Mouse (Mus musculus): ENCODE measurements around the gene Dnajc8.

Gene Dnajc8

GRCm38 (mm10) chr4:132535406-132536121 lies at the start of gene Dnajc8:
Dnajc8 (plus strand) TSS chr4:132535550.
- in situ Hi-C loops (cut with MboI, MseI), result no loop called here

- in situ Hi-C loops (cut with MboI, MseI), result no loop called here
These were observed 46.8 kb upstream of the Dnajc8 start for GRCm38 (mm10) chr4:132488521-132488920.

GRCm38 (mm10) chr4:132488976-132489375 lies 46.4 kb upstream of the Dnajc8 start:
- in situ Hi-C loops (cut with MboI, MseI), result no loop called here

- in situ Hi-C loops (cut with MboI, MseI), result no loop called here
These were observed 44.9 kb upstream of the Dnajc8 start for GRCm38 (mm10) chr4:132490273-132491010.

- in situ Hi-C loops (cut with MboI, MseI), result no loop called here
These were observed 44.3 kb upstream of the Dnajc8 start for GRCm38 (mm10) chr4:132491057-132491456.

GRCm38 (mm10) chr4:132491748-132492147 lies 43.6 kb upstream of the Dnajc8 start:
- in situ Hi-C loops (cut with MboI, MseI), result no loop called here

GRCm38 (mm10) chr4:132492178-132493060 lies 42.9 kb upstream of the Dnajc8 start:
- in situ Hi-C loops (cut with MboI, MseI), result no loop called here

- in situ Hi-C loops (cut with MboI, MseI), result no loop called here
These were observed 41.0 kb upstream of the Dnajc8 start for GRCm38 (mm10) chr4:132494271-132494918.

- in situ Hi-C loops (cut with MboI, MseI), result no loop called here
These were observed 33.7 kb upstream of the Dnajc8 start for GRCm38 (mm10) chr4:132501639-132502038.

- in situ Hi-C loops (cut with MboI, MseI), result no loop called here
These were observed 32.0 kb upstream of the Dnajc8 start for GRCm38 (mm10) chr4:132503344-132503743.

GRCm38 (mm10) chr4:132505034-132505738 lies 30.2 kb upstream of the Dnajc8 start:
- in situ Hi-C loops (cut with MboI, MseI), result loop anchor here (5.0 kb wide), 1 partner anchor 33 kb away; no protein-coding TSS in a partner anchor

- in situ Hi-C loops (cut with MboI, MseI), result loop anchor here (5.0 kb wide), 1 partner anchor 33 kb away; no protein-coding TSS in a partner anchor
These were observed 29.6 kb upstream of the Dnajc8 start for GRCm38 (mm10) chr4:132505800-132506199.

- in situ Hi-C loops (cut with MboI, MseI), result loop anchor here (5.0 kb wide), 1 partner anchor 34 kb away; no protein-coding TSS in a partner anchor
These were observed 29.1 kb upstream of the Dnajc8 start for GRCm38 (mm10) chr4:132506250-132506649.

GRCm38 (mm10) chr4:132507210-132507609 lies 28.1 kb upstream of the Dnajc8 start:
- in situ Hi-C loops (cut with MboI, MseI), result loop anchor here (5.0 kb wide), 1 partner anchor 35 kb away; no protein-coding TSS in a partner anchor

GRCm38 (mm10) chr4:132509621-132510296 lies 25.6 kb upstream of the Dnajc8 start:
- in situ Hi-C loops (cut with MboI, MseI), result loop anchor here (5.0 kb wide), 2 partner anchors 37 to 92 kb away; no protein-coding TSS in a partner anchor

GRCm38 (mm10) chr4:132510352-132510798 lies 25.0 kb upstream of the Dnajc8 start, which contains the start of gene Sesn2:
Sesn2 (minus strand) TSS chr4:132510501.
- in situ Hi-C loops (cut with MboI, MseI), result loop anchor here (5.0 kb wide), 1 partner anchor 93 kb away; no protein-coding TSS in a partner anchor

GRCm38 (mm10) chr4:132512080-132512479 lies 23.3 kb upstream of the Dnajc8 start:
- in situ Hi-C loops (cut with MboI, MseI), result loop anchor here (5.0 kb wide), 1 partner anchor 95 kb away; no protein-coding TSS in a partner anchor

GRCm38 (mm10) chr4:132513395-132514273 lies 21.7 kb upstream of the Dnajc8 start:
- in situ Hi-C loops (cut with MboI, MseI), result loop anchor here (5.0 kb wide), 1 partner anchor 96 kb away; no protein-coding TSS in a partner anchor
